Mouse (Mus musculus) forebrain, embryonic 12.5 days (tissue): ENCODE measurements at regions not wholly inside any gene's neighbourhood (a gene's known extent, or its start where the extent isn't known, plus 50 kb on each side); places are given as distances from the start of the nearest gene placed in this dataset.

Experiments
- ATAC-seq: fragments of 200-750 bp; cut with Nextera tagmentation; 2 replicates; pipeline ENCODE4 v1.8.0; 2017; ENCODE audit warnings: moderate TSS enrichment; ENCODE audit not compliant: low FRiP score
- H3K27ac ChIP-seq: fragments of 300-500 bp; sonication (generic); 2 replicates; pipeline ENCODE4 v1.5.1; 2016; ENCODE audit warnings: mild to moderate bottlenecking
- H3K27me3 ChIP-seq: fragments of 300-500 bp; sonication (generic); 2 replicates; pipeline ENCODE4 v1.6.1; 2016; ENCODE audit warnings: mild to moderate bottlenecking
- H3K36me3 ChIP-seq: fragments of 300-500 bp; sonication (generic); replicated peaks from 2 replicates; pipeline ENCODE4 v1.6.1; 2016; ENCODE audit warnings: mild to moderate bottlenecking
- H3K4me1 ChIP-seq: fragments of 300-500 bp; sonication (generic); 2 replicates; pipeline ENCODE4 v1.6.1; 2016
- H3K4me2 ChIP-seq: fragments of 300-500 bp; sonication (generic); 2 replicates; pipeline ENCODE4 v1.6.1; 2016; ENCODE audit warnings: mild to moderate bottlenecking, moderate library complexity
- H3K4me3 ChIP-seq: fragments of 300-500 bp; sonication (generic); replicated peaks from 2 replicates; pipeline ENCODE4 v1.5.1; 2016; ENCODE audit warnings: mild to moderate bottlenecking
- H3K9ac ChIP-seq: fragments of 300-500 bp; sonication (generic); 2 replicates; pipeline ENCODE4 v1.6.1; 2016; ENCODE audit warnings: mild to moderate bottlenecking
- H3K9me3 ChIP-seq: fragments of 300-500 bp; sonication (generic); 2 replicates; pipeline ENCODE4 v1.6.1; 2016
- WGBS: fragments of 180-500 bp; shearing (Covaris S2); methylation state at CpG from one replicate; pipeline ENCODE4 v1.1.7; 2016; 5-methylcytosine and 5-hydroxymethylcytosine counted together

- no peaks in the 10 kb centered on the region for H3K27me3 ChIP-seq
- no peaks in the 10 kb centered on the region for H3K36me3 ChIP-seq
- 79% methylated on average over 2 of the region's 2 CpGs for WGBS
- H3K4me2 ChIP-seq, result no peak overlapping the region
- no peak overlapping the region for H3K27ac ChIP-seq
- no peak for ATAC-seq
- no peak overlapping the region for H3K9ac ChIP-seq
- H3K4me1 ChIP-seq, result peaks cover 5% of the 10 kb centered on the region; the same call in 1 of the 2 replicates
- 0 out of 2 replicates have a peak, but pooled peaks cover 3% of the 10 kb centered on the region for H3K9me3 ChIP-seq
- no peak overlapping the region for H3K4me3 ChIP-seq
Measured at GRCm38 (mm10) chr12:21512736-21513135, 95.3 kb upstream of the Ywhaq start.

- H3K4me3 ChIP-seq, result no peak overlapping the region
- no peak overlapping the region for H3K4me2 ChIP-seq
- no peak overlapping the region for H3K27ac ChIP-seq
- no peaks in the 10 kb centered on the region for H3K36me3 ChIP-seq
- H3K4me1 ChIP-seq, result peaks cover 5% of the 10 kb centered on the region; the same call in 1 of the 2 replicates
- no peaks in the 10 kb centered on the region for H3K9me3 ChIP-seq
- 80% methylated on average over 8 of the region's 8 CpGs for WGBS
- peak; percentile 36; the same call in 1 of the 2 replicates for ATAC-seq
- H3K27me3 ChIP-seq, result no peaks in the 10 kb centered on the region
- H3K9ac ChIP-seq, result no peak overlapping the region
Measured at GRCm38 (mm10) chr12:21511043-21511665, 93.7 kb upstream of the Ywhaq start.

GRCm38 (mm10) chr12:21507080-21507479, 89.6 kb upstream of the Ywhaq start:
- ATAC-seq, result no peak
- no peak overlapping the region for H3K9ac ChIP-seq
- peaks cover 5% of the 10 kb centered on the region; the same call in 1 of the 2 replicates for H3K4me1 ChIP-seq
- 81% methylated on average over 1 of the region's 1 CpGs for WGBS
- H3K36me3 ChIP-seq, result no peaks in the 10 kb centered on the region
- H3K4me2 ChIP-seq, result no peak overlapping the region
- H3K27me3 ChIP-seq, result no peaks in the 10 kb centered on the region
- no peaks in the 10 kb centered on the region for H3K9me3 ChIP-seq
- no peak overlapping the region for H3K4me3 ChIP-seq
- H3K27ac ChIP-seq, result no peak overlapping the region

GRCm38 (mm10) chr12:21505731-21506368, 88.4 kb upstream of the Ywhaq start:
- Histone ChIP-seq H3K4me1 (peaks cover 2% of the 10 kb centered on the region; the same call in 1 of the 2 replicates), H3K27ac (no peak overlapping the region), H3K4me2 (no peak overlapping the region), H3K9me3 (no peaks in the 10 kb centered on the region), H3K9ac (no peak overlapping the region), H3K27me3 (no peaks in the 10 kb centered on the region), H3K4me3 (no peak overlapping the region), H3K36me3 (no peaks in the 10 kb centered on the region)
- no peak for ATAC-seq
- 79% methylated on average over 6 of the region's 6 CpGs for WGBS

- 54% methylated on average over 4 of the region's 4 CpGs for WGBS
- H3K9me3 ChIP-seq, result no peaks in the 10 kb centered on the region
- H3K4me1 ChIP-seq, result no peaks in the 10 kb centered on the region
- no peak for ATAC-seq
- no peaks in the 10 kb centered on the region for H3K27me3 ChIP-seq
- H3K27ac ChIP-seq, result no peak overlapping the region
- H3K36me3 ChIP-seq, result no peaks in the 10 kb centered on the region
- H3K9ac ChIP-seq, result no peak overlapping the region
- no peak overlapping the region for H3K4me2 ChIP-seq
- H3K4me3 ChIP-seq, result no peak overlapping the region
Measured at GRCm38 (mm10) chr12:21503250-21503649, 85.8 kb upstream of the Ywhaq start.

- H3K9ac ChIP-seq, result no peak overlapping the region
- H3K9me3 ChIP-seq, result no peaks in the 10 kb centered on the region
- no peak for ATAC-seq
- H3K27ac ChIP-seq, result no peak overlapping the region
- no peaks in the 10 kb centered on the region for H3K27me3 ChIP-seq
- no peak overlapping the region for H3K4me2 ChIP-seq
- WGBS, result 57% methylated on average over 5 of the region's 5 CpGs
- no peaks in the 10 kb centered on the region for H3K36me3 ChIP-seq
- H3K4me3 ChIP-seq, result no peak overlapping the region
- peaks cover 8% of the 10 kb centered on the region for H3K4me1 ChIP-seq
Measured at GRCm38 (mm10) chr12:21496974-21497373, 79.5 kb upstream of the Ywhaq start.

- Histone ChIP-seq H3K9me3 (no peaks in the 10 kb centered on the region), H3K27me3 (no peaks in the 10 kb centered on the region), H3K4me3 (no peak overlapping the region), H3K9ac (no peak overlapping the region), H3K36me3 (no peaks in the 10 kb centered on the region), H3K4me2 (no peak overlapping the region), H3K27ac (no peak overlapping the region), H3K4me1 (peaks cover 8% of the 10 kb centered on the region)
- 94% methylated on average over 6 of the region's 6 CpGs for WGBS
- no peak for ATAC-seq
Measured at GRCm38 (mm10) chr12:21495511-21495910, 78.1 kb upstream of the Ywhaq start.

DNA sequence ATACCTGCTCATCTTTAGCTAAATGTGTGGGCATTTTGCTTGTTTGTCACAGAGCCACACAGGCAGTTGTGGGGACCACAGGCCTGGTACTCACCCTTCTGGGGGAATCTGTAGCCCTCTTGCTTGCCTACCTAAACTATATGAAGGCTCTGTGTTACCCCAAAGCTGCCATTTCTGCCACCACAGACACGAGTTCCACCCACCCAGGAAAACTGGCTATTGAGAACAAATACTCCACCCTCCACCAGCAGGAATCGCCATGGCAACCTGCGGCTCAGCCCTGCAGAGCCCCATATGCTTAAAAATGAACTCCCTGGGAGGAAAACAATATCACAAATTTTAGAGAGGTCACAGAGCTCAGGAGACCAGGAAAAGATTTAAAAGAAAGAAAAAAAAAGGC, 76.0 kb upstream of the Ywhaq start:
- 37% methylated on average over 3 of the region's 3 CpGs for WGBS
- Histone ChIP-seq H3K4me2 (no peak overlapping the region), H3K4me3 (no peak overlapping the region), H3K27me3 (no peaks in the 10 kb centered on the region), H3K9me3 (no peaks in the 10 kb centered on the region), H3K27ac (no peak overlapping the region), H3K4me1 (peaks cover 8% of the 10 kb centered on the region), H3K9ac (no peak overlapping the region), H3K36me3 (no peaks in the 10 kb centered on the region)
- ATAC-seq, result no peak

DNA sequence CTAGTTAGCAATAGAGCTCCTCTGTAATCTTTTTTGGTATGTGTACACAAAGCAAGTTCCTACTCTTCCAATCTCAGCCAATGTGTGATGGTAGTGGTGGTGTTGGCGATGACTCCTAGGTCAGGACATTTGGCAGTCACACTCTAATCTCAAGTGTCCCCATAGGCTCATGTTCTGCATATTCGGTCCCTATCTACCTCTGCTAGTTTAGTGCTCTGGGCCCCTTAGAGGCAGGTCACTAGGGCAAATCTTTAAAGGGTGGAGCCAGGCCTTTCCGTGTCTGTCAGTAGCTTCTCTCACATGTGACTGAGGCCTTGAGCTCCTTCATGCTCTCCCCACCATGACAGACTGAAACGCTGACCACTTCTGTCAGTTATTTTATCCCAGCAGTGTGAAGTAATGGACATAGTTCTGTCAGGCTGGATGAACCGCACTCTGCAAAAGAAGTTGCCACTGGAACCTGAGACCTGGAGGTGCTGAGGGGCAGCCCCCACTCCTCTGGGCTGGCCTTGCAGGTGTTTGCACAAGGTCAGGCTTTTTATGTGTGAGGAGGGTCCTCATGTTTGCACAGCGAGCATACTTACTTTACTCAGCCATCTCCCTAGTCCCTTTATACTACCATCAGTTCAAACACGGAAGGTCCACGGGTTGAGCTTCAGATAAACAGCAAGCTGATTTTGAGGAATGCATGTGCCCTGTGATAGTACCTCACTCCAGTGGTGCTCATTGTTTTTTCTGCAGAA, 75.3 kb upstream of the Ywhaq start:
- Histone ChIP-seq H3K4me3 (no peak overlapping the region), H3K27ac (no peak overlapping the region), H3K4me1 (peaks cover 8% of the 10 kb centered on the region), H3K9ac (no peak overlapping the region), H3K36me3 (no peaks in the 10 kb centered on the region), H3K27me3 (no peaks in the 10 kb centered on the region), H3K9me3 (no peaks in the 10 kb centered on the region), H3K4me2 (no peak overlapping the region)
- no peak for ATAC-seq
- WGBS, result 83% methylated on average over 8 of the region's 8 CpGs

DNA sequence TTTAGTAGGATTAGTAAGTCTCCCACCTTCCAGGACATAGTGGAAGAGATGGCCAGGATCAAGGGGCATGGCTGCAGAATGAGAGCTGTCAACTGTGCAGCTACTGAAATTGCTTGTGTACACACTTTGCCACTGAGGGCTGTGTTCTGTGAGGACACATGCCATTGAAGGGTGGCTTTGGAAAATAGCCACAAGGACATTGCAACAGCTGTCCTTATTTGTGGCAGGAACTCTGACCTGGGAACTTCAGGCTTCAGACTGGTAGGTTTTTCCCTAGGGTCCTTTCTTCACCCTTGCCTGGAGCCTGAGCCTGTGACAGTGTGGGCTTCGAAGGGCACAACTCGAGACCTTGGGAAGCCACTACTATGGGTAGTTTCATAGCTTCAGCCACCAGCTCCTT, 64.2 kb upstream of the Ywhaq start:
- Histone ChIP-seq H3K36me3 (no peaks in the 10 kb centered on the region), H3K4me1 (no peaks in the 10 kb centered on the region), H3K9me3 (no peaks in the 10 kb centered on the region), H3K27me3 (no peaks in the 10 kb centered on the region), H3K27ac (no peak overlapping the region), H3K4me2 (no peak overlapping the region), H3K9ac (no peak overlapping the region), H3K4me3 (no peak overlapping the region)
- 91% methylated on average over 2 of the region's 2 CpGs for WGBS
- ATAC-seq, result no peak

DNA sequence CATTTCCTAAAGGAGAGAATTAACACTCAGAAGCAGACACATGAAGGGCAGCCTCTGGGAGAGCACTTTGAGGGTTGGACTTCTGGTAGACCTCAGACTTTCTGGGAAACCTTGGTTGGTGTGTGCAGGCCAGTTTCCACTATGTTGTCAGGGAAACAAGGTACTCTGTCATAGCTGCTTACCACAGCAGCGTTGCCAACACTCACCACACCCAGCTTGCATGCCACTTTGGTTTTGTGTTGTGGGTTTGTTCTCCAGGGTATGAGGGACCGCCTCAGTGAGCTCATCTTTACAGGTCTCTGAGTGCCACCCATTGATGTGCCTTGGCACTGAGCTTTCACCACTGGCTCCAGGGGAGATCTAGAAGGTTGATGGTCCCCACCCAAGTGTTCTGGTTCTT, 62.8 kb upstream of the Ywhaq start:
- no peak overlapping the region for H3K4me3 ChIP-seq
- H3K9ac ChIP-seq, result no peak overlapping the region
- H3K4me1 ChIP-seq, result no peaks in the 10 kb centered on the region
- H3K9me3 ChIP-seq, result no peaks in the 10 kb centered on the region
- H3K4me2 ChIP-seq, result no peak overlapping the region
- ATAC-seq, result no peak
- no peak overlapping the region for H3K27ac ChIP-seq
- H3K36me3 ChIP-seq, result no peaks in the 10 kb centered on the region
- H3K27me3 ChIP-seq, result no peaks in the 10 kb centered on the region
- 79% methylated on average over 2 of the region's 2 CpGs for WGBS

GRCm38 (mm10) chr12:21479251-21479650, 61.8 kb upstream of the Ywhaq start:
- Histone ChIP-seq H3K27me3 (no peaks in the 10 kb centered on the region), H3K4me1 (no peaks in the 10 kb centered on the region), H3K9me3 (no peaks in the 10 kb centered on the region), H3K27ac (no peak overlapping the region), H3K4me2 (no peak overlapping the region), H3K9ac (no peak overlapping the region), H3K4me3 (no peak overlapping the region), H3K36me3 (no peaks in the 10 kb centered on the region)
- no peak for ATAC-seq
- WGBS, result 71% methylated on average over 1 of the region's 1 CpGs
